Mouse (Mus musculus) mature B cell (primary cell): Measurements from ENCODE around the gene Ormdl2.
"Not testable (repeated sequence)": the region's sequence is repeated elsewhere in the genome, so short reads cannot be mapped to it uniquely, and the experiment has no call there.

Source experiments
- in situ Hi-C: fragments of 300-500 bp; cut with MboI; formaldehyde crosslinking; loops from 2 replicates; pipeline ENCODE4 v1.14.3; 2019

Ormdl2 gene

GRCm38 (mm10) chr10:128821358-128822056 lies at the start of gene Ormdl2:
TSS of gene Ormdl2 (minus strand) at chr10:128821645.
- in situ Hi-C loops, result no loop called here

DNA sequence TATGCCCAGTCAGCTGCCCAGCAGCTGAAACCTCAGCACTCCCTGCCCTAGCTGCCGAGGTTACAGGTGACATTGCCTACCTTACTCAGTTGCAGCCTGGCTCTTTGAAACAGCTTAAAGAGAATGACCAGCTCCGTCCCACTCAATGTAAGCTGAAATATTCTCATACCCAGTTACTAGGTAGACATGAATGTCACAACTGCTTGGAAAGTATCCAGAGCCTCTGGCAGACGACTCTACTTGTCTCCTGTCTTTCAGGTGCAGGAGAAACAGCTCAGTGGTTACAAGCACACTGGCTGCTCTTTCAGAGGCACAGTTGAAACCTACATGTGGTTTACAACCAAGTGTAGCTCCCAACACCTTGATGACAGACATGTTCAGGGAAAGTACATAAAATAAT lies 48.9 kb upstream of the Ormdl2 start:
- in situ Hi-C loops, result no loop called here

DNA sequence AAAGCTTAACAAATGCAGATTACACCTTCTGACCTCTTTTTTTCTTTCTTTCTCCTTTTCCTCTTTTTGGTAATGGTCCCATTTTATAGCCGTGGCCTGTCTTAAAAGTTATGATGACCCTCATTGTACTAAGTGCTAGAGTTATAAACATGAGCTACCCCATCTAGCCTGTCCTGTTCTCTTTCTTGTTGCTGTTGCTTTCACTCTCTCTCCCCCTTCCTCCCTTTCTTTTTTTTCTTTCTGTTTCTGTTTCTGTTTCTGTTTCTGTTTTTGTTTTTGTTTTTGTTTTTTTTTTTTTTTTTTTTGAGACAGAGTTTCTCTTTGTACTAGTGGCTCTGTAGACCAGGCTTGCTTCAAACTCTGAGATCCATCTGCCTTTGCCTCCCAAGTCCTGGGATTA lies 45.1 kb upstream of the Ormdl2 start:
- in situ Hi-C loops, result no loop called here

- in situ Hi-C loops, result no loop called here
These were observed 44.6 kb upstream of the Ormdl2 start for GRCm38 (mm10) chr10:128866042-128866441.

DNA sequence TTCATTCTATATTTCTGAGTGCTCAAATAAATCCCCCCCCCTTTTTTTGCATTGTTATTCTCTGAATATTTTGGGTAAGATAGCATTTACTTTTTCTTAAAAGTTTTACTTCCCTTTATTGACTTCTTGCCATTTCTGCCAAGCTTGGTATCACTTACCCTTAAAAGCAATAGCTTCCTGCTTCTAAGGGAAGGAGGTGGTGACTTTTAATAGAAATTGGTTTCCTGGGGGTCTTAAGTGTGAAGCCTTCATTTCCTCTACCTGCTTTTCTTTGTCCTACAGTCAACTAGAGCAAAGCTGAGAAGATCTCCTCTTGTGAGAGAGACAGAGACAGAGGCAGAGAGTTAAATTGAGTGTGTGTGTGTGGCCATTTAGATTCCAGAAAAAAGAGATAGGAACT lies 39.7 kb upstream of the Ormdl2 start:
- in situ Hi-C loops, result no loop called here

GRCm38 (mm10) chr10:128850339-128850738 lies 28.9 kb upstream of the Ormdl2 start:
- in situ Hi-C loops, result no loop called here

- in situ Hi-C loops, result no loop called here
These were observed 27.0 kb upstream of the Ormdl2 start for GRCm38 (mm10) chr10:128848426-128848825.

- in situ Hi-C loops, result no loop called here
These were observed 25.2 kb upstream of the Ormdl2 start for GRCm38 (mm10) chr10:128846664-128847063.

DNA sequence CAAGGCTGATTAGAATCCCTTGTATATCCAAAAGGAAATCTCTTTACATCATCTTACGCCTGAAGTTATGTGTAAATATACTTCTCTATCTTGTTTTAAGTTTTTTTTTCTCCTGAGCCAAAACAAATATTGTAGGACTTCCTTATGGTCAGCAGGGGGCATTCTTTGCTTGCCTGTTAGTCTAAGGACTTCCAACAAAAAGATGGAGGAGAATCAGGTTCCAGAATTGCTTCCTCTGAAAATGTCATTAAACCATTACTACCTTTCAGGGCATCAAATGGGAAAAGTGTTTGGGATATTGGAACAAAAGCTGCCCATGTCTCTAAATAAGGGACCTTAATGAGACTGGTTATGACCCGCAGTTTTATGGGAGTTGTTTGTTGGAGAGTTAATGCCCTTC lies 24.1 kb upstream of the Ormdl2 start:
- in situ Hi-C loops, result no loop called here

DNA sequence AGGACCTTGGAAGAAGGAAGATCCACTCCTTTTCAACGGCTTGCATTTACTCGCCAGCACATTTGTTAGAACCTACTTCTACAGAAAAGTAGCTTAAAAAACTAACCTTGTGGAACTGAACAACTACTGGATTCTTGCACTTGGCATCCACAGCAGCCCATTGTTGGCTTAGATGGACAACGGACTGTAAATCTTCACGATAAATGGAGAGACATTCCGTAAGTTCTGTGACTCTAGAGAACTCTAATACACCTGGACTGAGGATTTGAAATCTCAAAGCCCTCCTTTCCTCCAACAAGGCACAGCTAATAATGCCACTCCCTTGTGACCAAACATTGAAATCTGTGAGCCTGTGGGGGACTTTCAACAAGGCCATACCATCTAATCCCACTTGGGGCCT lies 21.8 kb upstream of the Ormdl2 start:
- in situ Hi-C loops, result no loop called here

DNA sequence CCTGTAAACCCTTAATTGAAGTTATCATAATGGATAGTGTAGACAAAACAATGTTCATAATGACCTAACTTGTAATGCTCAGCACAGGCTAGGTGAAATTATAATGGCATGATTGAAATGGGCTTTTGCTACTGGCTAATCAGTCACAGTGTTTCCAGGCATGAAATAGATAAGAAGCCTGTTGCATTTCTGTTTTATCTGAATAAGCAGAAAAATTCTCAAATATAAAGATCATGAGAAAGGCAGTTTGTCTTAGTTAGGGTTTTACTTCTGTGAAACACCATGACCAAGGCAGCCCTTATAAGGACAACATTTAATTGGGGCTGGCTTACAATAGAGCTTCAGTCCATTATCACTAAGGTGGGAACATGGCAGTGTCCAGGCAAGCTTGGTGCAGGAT lies 19.2 kb upstream of the Ormdl2 start:
- in situ Hi-C loops, result no loop called here

DNA sequence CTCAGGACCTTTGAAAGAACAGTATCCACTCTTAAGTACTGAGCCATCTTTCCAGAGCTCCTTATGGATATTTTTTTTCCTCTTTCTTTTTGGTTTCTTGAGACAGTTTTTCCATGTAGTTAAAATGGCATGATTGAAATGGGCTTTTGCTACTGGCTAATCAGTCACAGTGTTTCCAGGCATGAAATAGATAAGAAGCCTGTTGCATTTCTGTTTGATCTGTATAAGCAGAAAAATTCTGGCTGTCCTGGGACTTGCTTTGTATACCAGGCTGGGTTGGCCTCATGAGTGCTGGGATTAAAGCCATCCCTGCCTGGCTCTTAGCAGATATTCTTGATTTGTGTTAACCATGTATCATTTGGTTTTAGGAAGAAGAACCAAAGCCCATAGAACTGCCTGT lies 18.0 kb upstream of the Ormdl2 start:
- in situ Hi-C loops, result loop anchor here (5.0 kb wide), 1 partner anchor 48 kb away; no protein-coding TSS in a partner anchor

DNA sequence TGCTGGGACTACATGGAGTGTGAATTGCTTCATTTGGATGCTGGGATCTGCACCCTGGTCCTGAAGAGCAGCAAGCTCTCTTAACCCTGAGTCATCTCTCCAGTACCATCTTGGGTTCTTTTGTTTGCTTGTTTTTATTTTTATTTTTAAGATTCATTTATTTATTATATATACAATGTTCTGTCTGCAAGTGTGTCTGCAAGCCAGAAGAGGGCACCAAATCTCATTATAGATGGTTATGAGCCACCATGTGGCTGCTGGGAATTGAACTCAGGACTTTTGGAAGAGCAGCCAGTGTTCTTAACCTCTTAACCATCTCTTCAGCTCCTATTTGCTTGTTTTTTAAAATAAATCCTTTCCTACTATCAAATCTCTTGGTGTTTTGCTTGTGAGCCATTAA lies 16.0 kb upstream of the Ormdl2 start:
- in situ Hi-C loops, result loop anchor here (5.0 kb wide), 1 partner anchor 50 kb away; no protein-coding TSS in a partner anchor

DNA sequence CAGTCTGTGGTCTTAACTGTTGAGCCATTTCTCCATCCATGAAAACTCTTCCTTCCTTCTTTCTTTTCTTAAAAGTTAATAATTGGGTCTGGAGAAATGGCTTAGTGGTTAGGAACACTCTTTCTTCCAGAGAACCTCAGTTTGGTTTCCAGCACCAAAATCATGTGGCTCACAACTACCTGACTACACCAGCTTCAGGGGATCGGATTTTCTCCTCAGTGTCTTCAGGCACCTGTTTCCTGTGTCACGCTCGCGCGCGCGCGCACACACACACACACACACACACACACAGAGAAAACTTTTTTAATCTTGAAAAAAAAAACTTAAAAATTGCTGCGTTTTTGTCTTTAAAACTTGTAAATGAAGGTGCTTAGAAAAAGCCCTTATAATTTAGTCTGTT lies 2.4 kb upstream of the Ormdl2 start:
- in situ Hi-C loops, result no loop called here

GRCm38 (mm10) chr10:128823087-128823486 lies 1.6 kb upstream of the Ormdl2 start:
- in situ Hi-C loops, result not testable (repeated sequence)

- in situ Hi-C loops, result no loop called here
These were observed 690 bp upstream of the Ormdl2 start for GRCm38 (mm10) chr10:128822135-128822534.

- in situ Hi-C loops, result no loop called here
These were observed 1.2 kb downstream of the Ormdl2 start for GRCm38 (mm10) chr10:128820217-128820616.

GRCm38 (mm10) chr10:128817033-128817432 lies 4.4 kb downstream of the Ormdl2 start, which contains the start of gene Sarnp:
TSS of gene Sarnp (plus strand) at chr10:128817333.
- in situ Hi-C loops, result no loop called here

- in situ Hi-C loops, result no loop called here
These were observed 14.4 kb downstream of the Ormdl2 start for GRCm38 (mm10) chr10:128807018-128807417.

DNA sequence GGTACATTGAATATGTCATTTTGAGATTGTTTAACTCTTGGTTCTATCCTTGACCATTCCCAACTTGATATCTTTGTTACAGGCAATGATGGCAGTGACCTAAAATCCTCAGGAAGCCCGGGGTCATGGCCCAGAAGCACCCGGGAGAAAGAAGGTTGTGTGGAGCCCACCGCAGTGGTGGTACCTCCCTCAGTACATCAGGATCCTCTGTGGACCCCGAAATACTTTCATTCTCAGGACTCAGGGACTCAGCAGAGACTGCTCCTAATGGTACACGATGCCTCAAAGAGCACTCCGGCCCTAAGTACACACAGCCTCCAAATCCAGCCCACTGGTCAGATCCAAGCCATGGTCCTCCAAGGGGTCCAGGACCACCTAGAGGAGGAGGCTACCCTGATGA lies 15.4 kb downstream of the Ormdl2 start:
- in situ Hi-C loops, result no loop called here

DNA sequence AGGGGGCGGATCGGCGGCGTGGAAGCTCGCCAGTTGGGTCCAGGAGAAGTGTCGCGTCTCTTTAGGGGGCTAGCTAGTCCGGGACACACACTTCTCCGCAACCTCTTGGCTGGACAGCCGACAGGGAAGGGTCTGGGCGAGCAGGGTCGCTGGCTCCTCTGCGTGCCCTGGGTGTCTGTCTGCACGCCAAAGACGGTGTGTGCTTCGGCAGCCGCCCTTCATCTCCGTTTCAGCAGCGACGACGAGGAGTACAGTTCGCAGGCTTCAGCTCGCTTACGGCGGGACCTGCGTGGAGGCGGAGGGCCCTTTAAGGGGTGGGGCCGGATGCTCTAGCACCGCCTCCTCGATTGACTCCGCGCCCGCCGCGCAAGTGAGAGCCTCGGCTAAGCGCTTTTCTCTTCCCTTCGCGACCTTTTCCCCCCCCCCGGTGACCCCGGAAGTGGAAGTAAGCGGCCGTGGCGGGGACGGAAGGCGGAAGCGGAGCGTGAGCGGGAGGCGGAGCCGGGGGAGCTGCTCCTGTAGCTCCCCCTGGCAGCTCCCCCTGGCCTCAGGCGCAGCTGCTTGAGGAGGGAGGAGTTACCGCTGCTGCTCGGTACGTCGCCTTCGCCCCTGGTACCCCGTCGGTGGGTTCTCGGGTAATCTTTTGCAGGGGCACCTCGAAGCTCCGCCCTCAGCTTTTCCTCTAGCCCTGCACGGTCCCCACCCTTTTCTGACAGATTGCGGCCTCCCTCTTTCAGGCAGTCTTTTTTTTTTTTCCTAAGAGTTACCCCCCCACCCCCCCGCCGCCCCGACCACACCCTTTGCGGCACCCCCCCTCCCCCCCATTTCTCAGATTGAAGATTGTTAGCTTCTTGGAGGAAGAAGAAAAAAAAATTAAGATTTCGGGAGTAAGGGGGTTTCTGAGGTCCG lies 16.1 kb downstream of the Ormdl2 start:
- in situ Hi-C loops, result no loop called here

GRCm38 (mm10) chr10:128804271-128805091 lies 17.0 kb downstream of the Ormdl2 start, which contains the start of gene Tmem198b:
TSS of gene Tmem198b (minus strand) at chr10:128804370.
- in situ Hi-C loops, result no loop called here
